Mouse (Mus musculus): ENCODE results near the gene Pwwp2a. TPM values are rescaled to one million over a fixed set of nuclear protein-coding genes. Genes with fewer than 3 reads are reported as not detected.
A peak's percentile ranks its signal among the peaks of the same experiment; 100 is the strongest.

Pwwp2a gene
- total RNA-seq, 2 experiments from 2014 or later = 29.4 to 55.1 TPM

- ATAC-seq (replicated peaks; ENCODE audit: low FRiP score, low TSS enrichment, poor library complexity, severe bottlenecking) = 0 out of 2 replicates have a peak, but pooled peaks have one; percentile 32
Measured at GRCm38 (mm10) chr11:43708409-43708808, 26.6 kb downstream of the Pwwp2a start.

DNA sequence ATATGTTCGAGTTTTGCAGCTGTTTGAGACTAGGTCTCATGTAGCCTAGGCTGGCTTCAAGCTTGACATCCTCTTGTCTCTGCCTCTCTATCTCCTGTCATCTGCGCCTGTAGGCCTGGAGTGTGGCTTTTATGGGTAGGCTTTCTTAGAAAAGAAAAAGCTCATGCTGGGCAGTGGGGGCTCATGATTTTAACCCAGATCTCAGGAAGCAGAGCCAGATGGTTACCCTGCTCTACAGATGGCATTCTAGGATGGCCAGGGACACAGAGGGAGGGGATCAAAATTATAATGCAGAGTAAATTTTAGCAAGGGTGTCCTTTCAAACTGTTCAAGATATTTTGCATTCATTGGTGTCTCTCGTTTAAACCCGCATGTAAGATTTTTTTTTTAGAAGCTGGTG is 30.4 kb downstream of the Pwwp2a start:
- ATAC-seq (replicated peaks; ENCODE audit: low FRiP score, low TSS enrichment, poor library complexity, severe bottlenecking) = no peak

GRCm38 (mm10) chr11:43723411-43723810 is 41.6 kb downstream of the Pwwp2a start:
- ATAC-seq (replicated peaks; ENCODE audit: low FRiP score, low TSS enrichment, poor library complexity, severe bottlenecking) = no peak

- peak; percentile 88 for ATAC-seq (replicated peaks; ENCODE audit: low FRiP score, low TSS enrichment, poor library complexity, severe bottlenecking)
Measured at GRCm38 (mm10) chr11:43727796-43728195, 46.0 kb downstream of the Pwwp2a start.

GRCm38 (mm10) chr11:43728737-43729301 is 47.0 kb downstream of the Pwwp2a start:
- no peak; the same call in 1 of the 2 replicates for ATAC-seq (replicated peaks; ENCODE audit: low FRiP score, low TSS enrichment, poor library complexity, severe bottlenecking)

- ATAC-seq (replicated peaks; ENCODE audit: low FRiP score, low TSS enrichment, poor library complexity, severe bottlenecking) = peak; percentile 99
Measured at GRCm38 (mm10) chr11:43747233-43748226, 65.7 kb downstream of the Pwwp2a start, which contains the start of gene Ttc1. Gene Ttc1, minus strand, starts transcription at chr11:43748008.

GRCm38 (mm10) chr11:43751542-43751941 is 69.7 kb downstream of the Pwwp2a start:
- ATAC-seq (replicated peaks; ENCODE audit: low FRiP score, low TSS enrichment, poor library complexity, severe bottlenecking) = no peak

GRCm38 (mm10) chr11:43754568-43754967 is 72.8 kb downstream of the Pwwp2a start:
- no peak for ATAC-seq (replicated peaks; ENCODE audit: low FRiP score, low TSS enrichment, poor library complexity, severe bottlenecking)

DNA sequence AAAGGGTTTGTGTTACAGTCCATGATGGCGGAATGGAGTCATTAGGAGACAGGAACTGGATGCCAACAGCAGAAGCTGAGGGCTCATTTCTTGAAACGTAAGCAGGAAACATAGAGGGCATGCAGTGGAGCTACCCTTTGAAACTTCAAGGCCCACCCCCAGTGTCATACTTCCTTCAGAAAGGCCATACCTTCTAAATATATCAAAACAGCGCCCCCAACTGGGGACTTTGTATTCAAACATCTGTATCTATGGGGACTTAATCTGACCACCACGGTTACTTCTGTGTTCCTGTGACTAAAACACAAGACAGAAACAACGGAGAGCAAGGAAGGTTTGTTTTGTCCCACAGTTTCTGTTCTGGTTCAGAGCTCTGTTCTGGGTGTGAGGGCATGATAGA is 73.6 kb downstream of the Pwwp2a start:
- ATAC-seq (replicated peaks; ENCODE audit: low FRiP score, low TSS enrichment, poor library complexity, severe bottlenecking) = no peak; the same call in 1 of the 2 replicates

DNA sequence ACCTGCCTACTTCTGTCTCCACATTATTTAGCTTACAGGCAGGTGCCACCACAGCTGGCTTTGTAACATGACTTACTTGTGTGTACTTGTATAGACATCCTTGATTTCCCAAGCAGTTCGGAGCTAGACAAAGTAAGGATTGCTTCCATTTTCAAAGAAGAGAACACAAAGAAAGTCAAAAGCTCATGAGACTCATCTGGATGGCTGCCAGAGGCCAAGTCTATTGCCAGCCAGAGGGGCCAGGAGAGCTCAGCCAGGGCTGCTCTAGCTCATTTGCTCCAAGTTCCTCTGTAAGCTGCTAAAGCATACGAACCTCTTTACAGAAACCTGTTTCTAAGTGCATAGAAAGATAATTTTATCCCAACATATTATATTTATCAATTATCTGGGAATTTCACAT is 76.6 kb downstream of the Pwwp2a start:
- ATAC-seq (replicated peaks; ENCODE audit: low FRiP score, low TSS enrichment, poor library complexity, severe bottlenecking) = no peak

- ATAC-seq (replicated peaks; ENCODE audit: low FRiP score, low TSS enrichment, poor library complexity, severe bottlenecking) = peak; percentile 100
Measured at GRCm38 (mm10) chr11:43766922-43767648, 85.3 kb downstream of the Pwwp2a start.

GRCm38 (mm10) chr11:43767749-43768148 is 86.0 kb downstream of the Pwwp2a start:
- no peak for ATAC-seq (replicated peaks; ENCODE audit: low FRiP score, low TSS enrichment, poor library complexity, severe bottlenecking)

DNA sequence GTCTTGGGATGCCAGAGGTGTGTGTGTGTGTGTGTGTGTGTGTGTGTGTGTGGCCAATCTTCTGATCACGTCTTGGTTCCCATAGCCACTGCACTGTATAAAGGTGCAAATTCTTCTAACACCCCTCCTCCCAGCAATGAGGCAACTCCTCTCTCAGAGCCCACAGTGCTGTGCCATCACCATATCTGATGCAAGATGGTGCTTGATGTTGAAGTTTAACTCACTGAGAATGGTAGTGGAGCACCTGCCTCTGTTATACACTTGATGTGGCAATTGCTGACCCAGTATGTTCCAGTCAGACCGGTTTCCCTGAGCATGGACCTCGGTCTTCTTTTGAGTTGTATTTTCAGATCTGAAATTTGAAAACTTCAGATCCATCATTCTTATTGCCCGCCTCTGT is 88.3 kb downstream of the Pwwp2a start:
- ATAC-seq (replicated peaks; ENCODE audit: low FRiP score, low TSS enrichment, poor library complexity, severe bottlenecking) = no peak

Other genes starting within 250 kb of the Pwwp2a start
- 16.9 and 28.6 TPM in 2 replicates for gene Slu7, start 248.3 kb upstream of the Pwwp2a start, total RNA-seq (2014; fragmentation: Nextera tagmentation)
- 72.0 and 83.0 TPM in 2 replicates for gene Slu7, start 248.3 kb upstream of the Pwwp2a start, total RNA-seq (2017)
- gene C1qtnf2, start 207.7 kb upstream of the Pwwp2a start, total RNA-seq (2014; fragmentation: Nextera tagmentation) = not detected in 2 replicates
- gene C1qtnf2, start 207.7 kb upstream of the Pwwp2a start, total RNA-seq (2017) = not detected in 2 replicates
- gene Ccnjl, start 153.2 kb upstream of the Pwwp2a start, total RNA-seq (2014; fragmentation: Nextera tagmentation) = 1.7 TPM in 1 of 2 replicates, not detected in the other
- 0.11 and 0.33 TPM in 2 replicates for gene Ccnjl, start 153.2 kb upstream of the Pwwp2a start, total RNA-seq (2017)
- not detected in 2 replicates for gene 4933415A04Rik, start 95.0 kb upstream of the Pwwp2a start, total RNA-seq (2014; fragmentation: Nextera tagmentation)
- not detected in 2 replicates for gene 4933415A04Rik, start 95.0 kb upstream of the Pwwp2a start, total RNA-seq (2017)
- not detected in 2 replicates for gene Fabp6, start 80.5 kb upstream of the Pwwp2a start, total RNA-seq (2014; fragmentation: Nextera tagmentation)
- gene Fabp6, start 80.5 kb upstream of the Pwwp2a start, total RNA-seq (2017) = not detected in 2 replicates
- gene Ttc1, start 66.0 kb downstream of the Pwwp2a start, total RNA-seq (2014; fragmentation: Nextera tagmentation) = 38.4 and 68.3 TPM in 2 replicates
- 74.5 and 103 TPM in 2 replicates for gene Ttc1, start 66.0 kb downstream of the Pwwp2a start, total RNA-seq (2017)
- not detected in 2 replicates for gene Adra1b, start 219.2 kb downstream of the Pwwp2a start, total RNA-seq (2014; fragmentation: Nextera tagmentation)
- gene Adra1b, start 219.2 kb downstream of the Pwwp2a start, total RNA-seq (2017) = not detected in 2 replicates

Data from megakaryocyte-erythroid progenitor cell, adult 5-6 weeks (primary cell).